Mouse (Mus musculus) c-Kit-positive CD71-negative TER-119-negative erythroid progenitor cells, embryonic 14.5 days (primary cell): ENCODE data around the gene Ankrd23.
A peak's percentile ranks its signal among the peaks of the same experiment; 100 is the strongest.

Experiments used
- DNase-seq: peaks from one replicate; pipeline ENCODE4 v3.0.0-alpha.2; 2013; ENCODE audit warnings: low read depth

The Ankrd23 gene

DNA sequence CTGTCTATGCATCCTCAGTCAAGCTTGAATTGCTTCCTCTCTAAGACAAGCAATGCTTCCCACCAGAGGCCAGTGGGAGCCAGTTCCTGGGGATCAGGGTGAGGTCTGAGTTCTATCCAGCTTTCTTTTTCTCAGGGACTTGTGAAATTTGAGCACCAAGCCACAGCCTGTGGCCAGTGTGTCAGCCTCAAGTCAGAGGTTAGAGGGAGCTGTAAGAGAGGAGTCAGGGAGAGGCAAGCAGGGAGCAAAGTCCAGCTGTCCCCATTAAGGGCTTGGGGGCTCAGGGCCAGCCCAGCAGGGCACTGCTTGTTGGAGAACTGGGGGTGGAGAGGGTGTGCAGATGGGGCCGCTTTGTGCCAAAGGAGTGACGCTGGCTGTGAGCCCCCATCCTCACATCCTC lies 26.5 kb upstream of the Ankrd23 start:
- no peak for DNase-seq

DNA sequence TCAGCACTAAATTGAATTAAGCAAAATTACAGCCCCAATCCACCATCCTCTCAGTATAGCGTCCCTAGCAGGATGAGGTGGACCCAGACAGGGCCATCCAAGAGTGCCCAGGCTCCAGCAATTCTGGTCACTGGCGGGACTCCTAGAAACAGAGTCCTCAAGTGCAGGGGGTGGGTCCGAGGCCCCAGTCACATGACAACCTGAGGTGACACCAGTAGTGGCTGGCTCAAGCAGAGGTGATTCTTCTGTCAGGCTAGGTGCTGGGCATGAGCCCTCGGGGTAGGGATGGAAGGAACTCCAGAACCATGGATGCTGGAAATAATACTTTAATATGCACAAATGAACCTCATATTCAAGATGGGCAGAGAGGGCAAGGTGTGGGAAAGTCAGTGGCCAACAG lies 25.7 kb upstream of the Ankrd23 start:
- no peak for DNase-seq

- DNase-seq, result no peak
Observed at GRCm38 (mm10) chr1:36560903-36561302, 24.2 kb upstream of the Ankrd23 start.

GRCm38 (mm10) chr1:36559888-36560287 lies 23.2 kb upstream of the Ankrd23 start:
- no peak for DNase-seq

GRCm38 (mm10) chr1:36559256-36559655 lies 22.6 kb upstream of the Ankrd23 start:
- DNase-seq, result no peak

GRCm38 (mm10) chr1:36558031-36558993 lies 21.6 kb upstream of the Ankrd23 start, which contains the start of gene Sema4c:
Sema4c (minus strand) TSS chr1:36558349.
- no peak for DNase-seq

GRCm38 (mm10) chr1:36557457-36558011 lies 20.9 kb upstream of the Ankrd23 start:
- DNase-seq, result no peak

DNA sequence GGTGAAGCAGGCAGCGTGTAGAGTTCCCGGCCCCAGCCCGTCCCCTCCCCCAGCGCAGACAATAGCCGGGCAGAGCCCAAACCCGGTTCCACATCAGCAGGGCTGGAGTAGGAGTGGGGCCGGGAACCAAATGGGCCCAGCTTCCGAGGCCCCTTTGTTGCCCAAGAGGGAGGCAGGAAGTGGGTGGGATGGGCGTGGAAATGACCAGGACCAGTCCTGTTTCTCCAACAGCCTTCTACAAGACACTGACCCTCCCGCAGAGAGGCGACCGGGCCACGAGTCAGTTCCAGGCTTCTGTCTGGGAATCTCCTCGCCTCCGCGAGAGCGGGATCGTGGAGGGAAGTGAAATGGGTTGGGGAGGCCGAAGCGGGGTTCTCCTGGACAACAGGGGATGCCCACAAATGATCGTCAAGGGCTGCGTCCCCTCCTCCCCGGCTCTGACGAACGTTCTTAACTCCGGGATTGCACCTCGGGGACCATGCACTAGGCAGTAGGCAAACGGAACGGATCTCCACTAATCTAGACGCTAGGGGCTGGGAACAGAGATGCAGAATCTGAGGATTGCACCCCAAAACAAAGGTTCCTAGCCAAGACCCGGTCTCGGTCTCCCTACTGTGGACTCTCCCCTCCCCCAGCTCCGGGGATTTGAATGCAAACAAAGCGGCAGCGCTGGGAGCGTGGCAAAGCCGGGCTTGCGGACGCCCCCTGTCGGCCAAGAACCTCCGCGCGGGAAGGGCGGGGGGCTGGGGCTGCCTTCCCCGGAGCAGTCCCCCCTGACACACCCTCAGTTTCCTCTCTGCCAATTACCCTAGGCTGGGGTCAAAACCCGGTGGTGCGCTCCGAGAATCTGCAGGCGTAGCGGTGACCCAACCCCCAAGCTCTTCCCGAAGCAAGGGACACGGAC lies 20.1 kb upstream of the Ankrd23 start:
- DNase-seq, result peak; percentile 67

DNA sequence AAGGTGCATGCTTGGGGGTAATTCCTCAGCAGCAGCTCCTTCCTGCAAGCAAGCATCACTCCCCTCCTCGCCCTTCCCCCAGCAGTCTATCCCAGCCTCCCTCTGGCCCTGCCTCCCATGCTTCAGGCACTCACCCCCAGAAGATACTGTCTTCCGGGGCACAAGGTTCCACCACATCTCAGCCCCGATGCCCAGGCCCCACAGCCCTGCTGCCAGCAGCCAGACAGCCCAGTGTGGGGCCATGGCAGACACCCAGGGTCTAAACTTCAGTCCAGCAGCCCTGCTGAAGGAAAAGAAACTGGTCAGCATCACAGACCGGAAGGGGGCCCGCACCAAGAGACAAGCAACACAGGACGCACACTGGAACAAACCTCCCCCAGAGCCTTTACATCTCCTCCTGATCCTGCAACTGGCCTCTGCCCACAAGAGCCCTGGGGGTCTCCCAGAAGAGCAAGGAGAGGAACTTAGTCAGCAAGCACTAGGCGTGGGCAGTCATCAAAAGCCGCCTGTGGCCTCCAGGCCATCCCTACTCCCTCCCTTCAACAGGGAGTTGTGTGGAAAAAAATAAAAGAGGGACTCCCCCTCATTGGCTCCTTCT lies 19.2 kb upstream of the Ankrd23 start:
- no peak for DNase-seq

DNA sequence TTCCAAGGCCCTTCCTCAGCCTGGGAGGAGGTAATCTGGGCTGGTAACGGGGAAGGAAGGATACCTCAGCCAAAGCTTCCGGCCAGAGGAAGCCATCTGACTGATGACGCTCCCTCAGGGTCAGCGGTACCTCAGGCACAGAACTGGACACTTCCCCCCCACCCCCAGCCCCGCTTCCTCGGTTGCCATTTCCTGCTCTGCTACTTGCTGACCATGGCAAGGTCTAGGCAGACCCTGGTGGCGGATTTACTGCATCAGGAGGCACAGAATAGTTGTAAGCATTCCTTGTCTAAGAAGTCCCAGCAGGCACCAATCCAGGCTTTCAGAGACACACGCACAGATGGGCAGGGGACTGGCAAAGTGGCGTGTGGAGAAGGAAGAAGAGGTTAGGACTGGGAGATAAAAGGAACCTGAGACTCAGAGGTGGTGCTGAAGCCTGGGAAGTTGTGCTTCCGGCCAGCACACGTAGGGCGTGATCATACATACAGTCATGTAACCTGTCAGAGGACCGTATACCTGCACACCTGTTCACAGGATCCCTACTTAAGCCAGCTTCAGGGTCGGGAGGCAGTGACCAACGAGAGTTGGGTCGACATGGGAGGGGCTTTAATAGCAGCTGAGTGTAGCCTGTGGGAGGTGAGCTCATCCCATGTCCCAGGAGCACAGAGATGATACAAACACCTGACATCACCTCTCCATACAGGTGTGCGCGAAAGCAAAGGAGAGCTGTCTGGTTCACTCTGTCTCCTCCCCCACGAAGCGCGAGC lies 18.1 kb upstream of the Ankrd23 start:
- no peak for DNase-seq

DNA sequence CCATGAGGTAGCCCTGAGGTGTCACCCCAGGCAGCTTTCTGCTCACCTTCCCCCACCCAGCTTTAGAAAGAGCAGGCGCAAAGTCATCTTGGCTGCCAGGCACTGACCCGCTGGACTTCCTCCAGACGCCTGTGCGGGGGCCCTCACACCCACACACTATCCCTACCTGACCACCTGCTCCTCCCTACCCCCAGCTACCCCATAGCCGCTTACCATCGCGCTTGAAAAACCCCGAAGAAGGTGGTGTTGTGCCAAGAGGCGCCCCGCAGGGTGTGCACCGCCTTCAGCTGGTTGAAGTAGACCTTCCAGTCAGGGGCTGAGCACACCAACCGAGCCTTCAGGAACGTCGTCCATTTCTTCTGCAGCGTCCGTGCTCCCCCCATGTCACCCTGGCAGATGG lies 15.8 kb upstream of the Ankrd23 start:
- DNase-seq, result no peak

DNA sequence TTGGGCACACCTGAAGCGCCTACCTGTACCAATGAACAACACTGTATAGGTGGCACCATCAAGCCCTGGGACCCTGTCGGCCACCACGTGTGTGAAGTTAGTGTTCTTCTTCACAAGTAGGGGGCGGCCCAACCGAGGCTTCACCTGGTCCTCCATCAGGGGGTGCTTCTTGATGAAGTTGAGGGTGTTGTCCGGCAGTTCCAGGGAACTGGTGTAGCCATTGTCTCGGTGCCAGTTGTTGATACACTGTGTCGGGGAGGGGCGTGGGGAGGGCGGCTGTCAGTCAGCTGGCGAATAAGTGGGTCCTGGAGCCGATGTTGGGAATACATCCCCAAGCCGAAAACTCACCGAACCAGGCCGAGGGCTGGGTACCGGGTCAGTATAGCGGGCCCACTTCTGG lies 15.2 kb upstream of the Ankrd23 start:
- DNase-seq, result no peak

GRCm38 (mm10) chr1:36550075-36550863 lies 13.6 kb upstream of the Ankrd23 start:
- no peak for DNase-seq

DNA sequence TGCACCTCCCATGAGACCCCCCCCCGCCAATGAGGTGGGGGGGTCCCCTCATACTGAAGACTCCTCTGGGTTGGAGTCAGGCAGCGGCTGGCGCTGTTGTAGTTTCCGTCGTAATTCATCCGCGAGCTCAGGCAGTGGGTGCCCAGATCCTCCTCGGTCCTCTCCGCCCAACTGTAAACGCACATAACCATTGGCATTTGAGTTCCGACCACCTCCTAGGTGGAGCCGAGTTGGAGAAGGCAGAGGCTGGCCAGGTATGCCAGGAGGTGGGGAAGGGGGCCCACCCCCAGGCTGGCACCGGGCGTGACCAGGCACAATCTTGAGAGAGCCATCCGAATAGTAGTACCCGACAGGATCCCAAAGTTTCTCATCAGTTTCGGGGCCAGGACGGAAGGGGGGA lies 12.8 kb upstream of the Ankrd23 start:
- no peak for DNase-seq

DNA sequence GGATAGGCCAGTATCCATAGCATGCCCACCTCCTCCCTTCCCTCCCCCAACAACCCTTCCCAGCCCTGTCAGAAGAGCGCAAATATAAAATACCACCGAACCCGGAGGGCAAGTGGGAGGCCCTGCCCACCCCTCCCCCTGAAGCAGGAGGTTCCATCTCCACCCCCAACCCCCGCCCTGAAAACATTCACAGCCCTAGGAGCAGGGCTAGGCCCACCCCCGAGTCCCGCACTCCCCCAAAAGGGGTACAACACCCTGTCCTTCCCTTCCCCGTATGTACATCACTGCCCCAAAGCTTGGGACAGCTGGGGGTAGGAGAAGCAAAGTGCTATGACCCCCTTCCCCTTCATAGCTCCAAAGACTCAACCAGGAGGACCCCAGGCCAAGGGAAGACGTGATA lies 12.1 kb upstream of the Ankrd23 start:
- no peak for DNase-seq

- no peak for DNase-seq
Observed at GRCm38 (mm10) chr1:36547981-36548598, 11.4 kb upstream of the Ankrd23 start.

GRCm38 (mm10) chr1:36546888-36547471 lies 10.3 kb upstream of the Ankrd23 start, which contains the start of gene Ankrd39:
Ankrd39 (minus strand) TSS chr1:36547445.
- DNase-seq, result peak; percentile 98

DNA sequence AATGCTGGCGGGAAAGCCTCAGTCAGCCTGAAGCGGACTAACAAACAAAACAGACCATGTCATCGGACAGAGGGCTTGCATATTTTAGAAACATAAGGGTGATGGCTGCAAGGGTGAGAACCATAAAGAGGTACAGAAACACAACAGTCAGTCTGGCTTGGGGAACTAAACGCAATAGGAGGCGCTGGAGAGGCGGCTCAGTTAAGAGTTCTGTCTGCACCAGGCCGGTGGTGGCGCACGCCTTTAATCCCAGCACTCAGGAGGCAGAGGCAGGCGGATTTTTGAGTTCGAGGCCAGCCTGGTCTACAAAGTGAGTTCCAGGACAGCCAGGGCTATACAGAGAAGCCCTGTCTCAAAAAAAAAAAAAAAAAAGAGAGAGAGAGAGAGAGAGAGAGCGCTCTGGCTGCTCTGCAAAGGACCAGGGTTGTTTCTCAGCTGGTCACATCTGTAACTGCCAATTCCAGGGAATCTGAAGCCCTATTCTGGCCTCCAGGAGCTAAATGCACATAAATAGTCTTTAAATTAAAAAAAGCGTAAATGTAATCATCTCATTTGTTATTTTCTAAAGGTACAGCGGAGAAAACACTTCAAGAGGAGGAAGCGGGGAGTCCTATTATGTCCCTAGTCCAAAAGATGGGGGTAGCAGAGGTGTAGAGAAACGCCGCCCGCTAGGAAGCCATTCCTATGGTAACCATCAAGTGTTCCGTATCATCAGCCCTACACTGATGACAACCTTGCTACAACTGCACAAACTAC lies 9.3 kb upstream of the Ankrd23 start:
- no peak for DNase-seq

GRCm38 (mm10) chr1:36545382-36545781 lies 8.7 kb upstream of the Ankrd23 start:
- no peak for DNase-seq
